Mouse (Mus musculus): ENCODE results near the gene Eaf1. TPM values are rescaled to one million over a fixed set of nuclear protein-coding genes. Genes with fewer than 3 reads are reported as not detected.

Gene Eaf1
- total and polyA plus RNA-seq, 3 experiments, result 10.8 to 14.6 (median 11.2) TPM

GRCm38 (mm10) chr14:31556526-31557260 lies 62.5 kb downstream of the Eaf1 start:
- no peak for DNase-seq
- H3K27ac ChIP-seq, result no peak overlapping the region
- H3K4me3 ChIP-seq, result no peak overlapping the region
- 87% methylated on average over 9 of the region's 9 CpGs for WGBS
- H3K27me3 ChIP-seq (ENCODE audit: control insufficient read depth, insufficient read depth, low read length), result no peaks in the 10 kb centered on the region
- H3K9ac ChIP-seq (ENCODE audit: low read depth, low read length), result no peak overlapping the region
- H3K79me2 ChIP-seq (replicated peaks; ENCODE audit: control insufficient read depth, insufficient read depth, low read length), result no peaks in the 10 kb centered on the region
- intact Hi-C loops (cut with DNase I), result no loop called here
- H3K36me3 ChIP-seq (ENCODE audit: control insufficient read depth, insufficient read depth, low read length), result no peaks in the 10 kb centered on the region
- H3K4me1 ChIP-seq (ENCODE audit: control insufficient read depth, insufficient read depth, low read length), result peaks cover 6% of the 10 kb centered on the region
- TF ChIP-seq EP300 (IDR thresholded peaks at IDR 0.05; ENCODE audit: insufficient read depth, low read depth, low read length) (no peak), POLR2A (IDR thresholded peaks at IDR 0.05; ENCODE audit: insufficient read depth, low read depth, low read length) (no peak), CTCF (IDR thresholded peaks at IDR 0.05) (no peak)

GRCm38 (mm10) chr14:31557273-31557672 lies 63.1 kb downstream of the Eaf1 start:
- H3K79me2 ChIP-seq (replicated peaks; ENCODE audit: control insufficient read depth, insufficient read depth, low read length), result no peaks in the 10 kb centered on the region
- H3K27ac ChIP-seq, result no peak overlapping the region
- 86% methylated on average over 8 of the region's 8 CpGs for WGBS
- H3K9ac ChIP-seq (ENCODE audit: low read depth, low read length), result no peak overlapping the region
- TF ChIP-seq CTCF (IDR thresholded peaks at IDR 0.05) (no peak), EP300 (IDR thresholded peaks at IDR 0.05; ENCODE audit: insufficient read depth, low read depth, low read length) (no peak), POLR2A (IDR thresholded peaks at IDR 0.05; ENCODE audit: insufficient read depth, low read depth, low read length) (no peak)
- peaks cover 6% of the 10 kb centered on the region for H3K4me1 ChIP-seq (ENCODE audit: control insufficient read depth, insufficient read depth, low read length)
- intact Hi-C loops (cut with DNase I), result no loop called here
- H3K4me3 ChIP-seq, result no peak overlapping the region
- DNase-seq, result no peak
- no peaks in the 10 kb centered on the region for H3K27me3 ChIP-seq (ENCODE audit: control insufficient read depth, insufficient read depth, low read length)
- H3K36me3 ChIP-seq (ENCODE audit: control insufficient read depth, insufficient read depth, low read length), result no peaks in the 10 kb centered on the region

- Histone ChIP-seq H3K27ac (no peak overlapping the region), H3K36me3 (ENCODE audit: control insufficient read depth, insufficient read depth, low read length) (no peaks in the 10 kb centered on the region), H3K9ac (ENCODE audit: low read depth, low read length) (no peak overlapping the region), H3K4me3 (no peak overlapping the region), H3K79me2 (replicated peaks; ENCODE audit: control insufficient read depth, insufficient read depth, low read length) (no peaks in the 10 kb centered on the region), H3K27me3 (ENCODE audit: control insufficient read depth, insufficient read depth, low read length) (no peaks in the 10 kb centered on the region), H3K4me1 (ENCODE audit: control insufficient read depth, insufficient read depth, low read length) (peaks cover 6% of the 10 kb centered on the region)
- 75% methylated on average over 9 of the region's 9 CpGs for WGBS
- intact Hi-C loops (cut with DNase I), result no loop called here
- no peak for DNase-seq
- TF ChIP-seq CTCF (IDR thresholded peaks at IDR 0.05) (no peak), EP300 (IDR thresholded peaks at IDR 0.05; ENCODE audit: insufficient read depth, low read depth, low read length) (no peak), POLR2A (IDR thresholded peaks at IDR 0.05; ENCODE audit: insufficient read depth, low read depth, low read length) (no peak)
Observed at GRCm38 (mm10) chr14:31557784-31558183, 63.6 kb downstream of the Eaf1 start.

- DNase-seq, result no peak
- TF ChIP-seq CTCF (IDR thresholded peaks at IDR 0.05), result no peak
- no peak for TF ChIP-seq POLR2A (IDR thresholded peaks at IDR 0.05; ENCODE audit: insufficient read depth, low read depth, low read length)
- no peak for TF ChIP-seq EP300 (IDR thresholded peaks at IDR 0.05; ENCODE audit: insufficient read depth, low read depth, low read length)
- Histone ChIP-seq H3K36me3 (ENCODE audit: control insufficient read depth, insufficient read depth, low read length) (no peaks in the 10 kb centered on the region), H3K79me2 (replicated peaks; ENCODE audit: control insufficient read depth, insufficient read depth, low read length) (no peaks in the 10 kb centered on the region), H3K27me3 (ENCODE audit: control insufficient read depth, insufficient read depth, low read length) (no peaks in the 10 kb centered on the region), H3K4me3 (no peak overlapping the region), H3K4me1 (ENCODE audit: control insufficient read depth, insufficient read depth, low read length) (peaks cover 6% of the 10 kb centered on the region), H3K9ac (ENCODE audit: low read depth, low read length) (no peak overlapping the region), H3K27ac (no peak overlapping the region)
- intact Hi-C loops (cut with DNase I), result no loop called here
- WGBS, result 48% methylated on average over 5 of the region's 5 CpGs
Observed at GRCm38 (mm10) chr14:31559216-31559615, 65.0 kb downstream of the Eaf1 start.

Other genes with a start within 250 kb of the Eaf1 start
- 1 to 10 TPM; 2.9 to 3.6 TPM for gene Phf7, start 243.1 kb upstream of the Eaf1 start, total RNA-seq (2021)
- gene Phf7, start 243.1 kb upstream of the Eaf1 start, polyA plus RNA-seq (2012; rRNA removed), result 3.1 and 5.7 TPM in 2 replicates
- gene Bap1, start 242.9 kb upstream of the Eaf1 start, total RNA-seq (2021), result 10 to 100 TPM; 39.6 to 49.1 TPM
- gene Bap1, start 242.9 kb upstream of the Eaf1 start, polyA plus RNA-seq (2012; rRNA removed), result 43.6 and 55.2 TPM in 2 replicates
- under 1 TPM; 0.02 to 0.05 TPM for gene Dnah1, start 170.5 kb upstream of the Eaf1 start, total RNA-seq (2021)
- 0.03 and 0.41 TPM in 2 replicates for gene Dnah1, start 170.5 kb upstream of the Eaf1 start, polyA plus RNA-seq (2012; rRNA removed)
- gene Capn7, start 157.8 kb upstream of the Eaf1 start, total RNA-seq (2021), result 10 to 100 TPM; 29.6 to 32.5 TPM
- 15.3 and 30.1 TPM in 2 replicates for gene Capn7, start 157.8 kb upstream of the Eaf1 start, polyA plus RNA-seq (2012; rRNA removed)
- 10 to 100 TPM; 51.0 to 58.3 TPM for gene Sh3bp5, start 58.3 kb upstream of the Eaf1 start, total RNA-seq (2021)
- gene Sh3bp5, start 58.3 kb upstream of the Eaf1 start, polyA plus RNA-seq (2012; rRNA removed), result 27.0 and 37.1 TPM in 2 replicates
- gene Mettl6, start 641 bp downstream of the Eaf1 start, total RNA-seq (2021), result 1 to 10 TPM; 9.5 to 9.9 TPM
- gene Mettl6, start 641 bp downstream of the Eaf1 start, polyA plus RNA-seq (2012; rRNA removed), result 4.2 and 7.2 TPM in 2 replicates
- gene Colq, start 96.9 kb downstream of the Eaf1 start, total RNA-seq (2021), result 10 to 100 TPM; 10.0 to 11.3 TPM
- gene Colq, start 96.9 kb downstream of the Eaf1 start, polyA plus RNA-seq (2012; rRNA removed), result 12.6 and 14.7 TPM in 2 replicates
- under 1 TPM; 0.66 to 0.86 TPM for gene Gm49387, start 146.5 kb downstream of the Eaf1 start, total RNA-seq (2021)
- 2.4 TPM in 1 of 2 replicates, not detected in the other for gene Gm49387, start 146.5 kb downstream of the Eaf1 start, polyA plus RNA-seq (2012; rRNA removed)
- 10 to 100 TPM; 10.7 to 10.8 TPM for gene Btd, start 146.6 kb downstream of the Eaf1 start, total RNA-seq (2021)
- 19.1 and 29.1 TPM in 2 replicates for gene Btd, start 146.6 kb downstream of the Eaf1 start, polyA plus RNA-seq (2012; rRNA removed)
- 10 to 100 TPM in 1 of 2 experiments, 1 to 10 TPM in 1; 8.2 to 10.1 TPM for gene Hacl1, start 146.9 kb downstream of the Eaf1 start, total RNA-seq (2021)
- 10.5 and 11.2 TPM in 2 replicates for gene Hacl1, start 146.9 kb downstream of the Eaf1 start, polyA plus RNA-seq (2012; rRNA removed)